Mouse (Mus musculus) hindbrain, embryonic 12.5 days (tissue): ENCODE measurements around the gene Skap1. TPM values are rescaled to one million over a fixed set of nuclear protein-coding genes. Genes with fewer than 3 reads are reported as not detected.

ENCODE experiments used
- ATAC-seq: fragments of 200-750 bp; cut with Nextera tagmentation; 2 replicates; pipeline ENCODE4 v1.8.0; 2017; ENCODE audit warnings: moderate TSS enrichment; ENCODE audit not compliant: low FRiP score
- H3K27ac ChIP-seq: fragments of 300-500 bp; sonication (generic); 2 replicates; pipeline ENCODE4 v1.5.1; 2016; ENCODE audit warnings: mild to moderate bottlenecking
- H3K27me3 ChIP-seq: fragments of 300-500 bp; sonication (generic); 2 replicates; pipeline ENCODE4 v1.6.1; 2016; ENCODE audit warnings: mild to moderate bottlenecking
- H3K36me3 ChIP-seq: fragments of 300-500 bp; sonication (generic); 2 replicates; pipeline ENCODE4 v1.6.1; 2016; ENCODE audit warnings: mild to moderate bottlenecking
- H3K4me1 ChIP-seq: fragments of 300-500 bp; sonication (generic); 2 replicates; pipeline ENCODE4 v1.6.1; 2016
- H3K4me2 ChIP-seq: fragments of 300-500 bp; sonication (generic); replicated peaks from 2 replicates; pipeline ENCODE4 v1.6.1; 2016; ENCODE audit warnings: mild to moderate bottlenecking
- H3K4me3 ChIP-seq: fragments of 300-500 bp; sonication (generic); 2 replicates; pipeline ENCODE4 v1.5.1; 2016; ENCODE audit warnings: mild to moderate bottlenecking
- H3K9ac ChIP-seq: fragments of 300-500 bp; sonication (generic); 2 replicates; pipeline ENCODE4 v1.6.1; 2016; ENCODE audit warnings: mild to moderate bottlenecking, moderate library complexity
- H3K9me3 ChIP-seq: fragments of 300-500 bp; sonication (generic); replicated peaks from 2 replicates; pipeline ENCODE4 v1.6.1; 2016; ENCODE audit warnings: mild to moderate bottlenecking
- WGBS: fragments of 180-500 bp; shearing (Covaris S2); methylation state at CpG from one replicate; pipeline ENCODE4 v1.1.7; 2016; 5-methylcytosine and 5-hydroxymethylcytosine counted together
- polyA plus RNA-seq: library from polyadenylated mRNA; unstranded; fragments of >200 nt; fragmentation: Nextera tagmentation; extraction: Ambion mirVana; gene quantifications from 2 replicates; pipeline ENCODE4 v1.2.1, GENCODE M21; 2016

The Skap1 gene
- polyA plus RNA-seq, 1 experiment from 2014 or later, result 2.4 TPM

DNA sequence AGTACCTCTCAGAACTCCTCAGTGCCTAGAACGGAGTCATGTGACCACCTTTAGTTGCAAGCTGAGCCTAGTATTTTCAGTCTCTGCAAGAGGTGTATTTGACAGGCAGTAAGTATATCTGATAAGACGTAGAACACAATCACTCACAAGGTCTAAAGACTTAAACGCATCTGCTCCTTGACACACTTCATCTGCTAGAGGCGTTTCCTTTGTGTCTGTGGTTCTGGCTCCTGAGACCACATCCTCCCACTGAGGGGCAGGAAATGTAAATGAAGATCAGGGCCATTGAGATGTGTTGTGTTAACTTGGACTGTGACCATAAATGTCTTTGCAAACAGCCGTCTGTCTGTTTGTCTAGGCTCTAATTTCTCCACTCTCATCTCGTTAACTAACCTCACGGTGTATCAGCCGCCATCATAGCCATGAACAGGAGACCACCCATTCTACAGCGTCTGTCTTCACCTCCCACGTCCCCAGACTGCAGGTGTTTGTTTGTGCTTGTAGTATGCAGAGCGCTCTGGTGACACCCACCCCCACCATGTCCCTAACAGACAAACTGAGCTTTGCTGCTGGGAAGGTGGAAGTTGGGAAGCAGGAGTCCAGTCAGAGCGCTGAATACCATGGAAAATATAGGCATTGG lies 22.7 kb upstream of the Skap1 start:
- no peaks in the 10 kb centered on the region for H3K36me3 ChIP-seq
- 0 out of 2 replicates have a peak, but pooled peaks cover 4% of the 10 kb centered on the region for H3K27me3 ChIP-seq
- H3K4me1 ChIP-seq, result peaks cover 10% of the 10 kb centered on the region
- H3K9ac ChIP-seq, result no peak overlapping the region
- H3K9me3 ChIP-seq, result no peaks in the 10 kb centered on the region
- WGBS, result 74% methylated on average over 12 of the region's 12 CpGs
- no peak overlapping the region for H3K4me3 ChIP-seq
- H3K4me2 ChIP-seq, result no peak overlapping the region
- H3K27ac ChIP-seq, result no peak overlapping the region
- ATAC-seq, result no peak

DNA sequence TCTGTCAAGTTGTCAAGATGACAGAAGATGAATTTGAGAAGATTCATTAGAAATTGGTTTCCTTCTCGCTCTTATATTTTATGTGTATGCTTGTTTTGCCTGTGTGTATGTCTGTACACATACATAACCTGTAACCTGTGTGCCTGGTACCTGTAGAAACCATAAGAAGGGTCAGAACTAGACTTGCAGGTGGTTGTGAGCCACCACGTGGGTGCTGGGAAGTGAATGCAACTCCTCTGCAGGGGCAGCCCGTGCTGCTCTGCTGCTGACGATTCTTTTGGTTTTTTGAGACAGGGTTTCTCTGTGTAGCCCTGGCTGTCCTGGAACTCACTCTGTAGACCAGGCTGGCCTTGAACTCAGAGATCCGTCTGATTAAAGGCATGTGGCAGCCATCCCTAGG lies 21.9 kb upstream of the Skap1 start:
- no peak overlapping the region for H3K27ac ChIP-seq
- no peak for ATAC-seq
- no peak overlapping the region for H3K4me2 ChIP-seq
- H3K4me1 ChIP-seq, result peaks cover 10% of the 10 kb centered on the region
- no peak overlapping the region for H3K4me3 ChIP-seq
- no peaks in the 10 kb centered on the region for H3K36me3 ChIP-seq
- H3K9me3 ChIP-seq, result no peaks in the 10 kb centered on the region
- H3K9ac ChIP-seq, result no peak overlapping the region
- no peaks in the 10 kb centered on the region for H3K27me3 ChIP-seq
- WGBS, result 78% methylated on average over 5 of the region's 5 CpGs

DNA sequence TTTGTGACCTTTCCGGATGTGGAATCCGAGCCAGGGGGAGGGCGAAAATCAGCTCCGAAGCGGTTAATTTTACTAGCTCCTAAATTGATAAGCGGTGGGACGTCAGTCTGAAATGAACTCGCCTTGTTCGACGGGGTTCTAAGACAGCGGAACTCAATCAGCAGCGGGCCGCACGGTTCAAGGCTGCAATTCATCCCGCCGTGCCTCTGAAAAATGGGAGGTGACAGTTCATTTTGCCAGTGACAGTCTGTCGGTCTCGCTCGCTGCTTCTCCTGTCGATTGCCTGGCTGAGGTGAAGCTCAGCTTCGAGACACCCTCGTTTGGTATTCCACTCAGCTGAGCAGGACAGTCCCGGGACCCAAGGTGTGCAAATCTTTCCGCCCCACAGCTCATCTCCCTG lies 16.5 kb upstream of the Skap1 start:
- H3K27me3 ChIP-seq, result no peaks in the 10 kb centered on the region
- H3K4me2 ChIP-seq, result no peak overlapping the region
- H3K4me1 ChIP-seq, result peaks cover 3% of the 10 kb centered on the region; the same call in 1 of the 2 replicates
- ATAC-seq, result no peak
- H3K4me3 ChIP-seq, result no peak overlapping the region
- H3K9ac ChIP-seq, result no peak overlapping the region
- H3K27ac ChIP-seq, result peak overlapping the region; percentile 71; the same call in 1 of the 2 replicates
- H3K9me3 ChIP-seq, result no peaks in the 10 kb centered on the region
- no peaks in the 10 kb centered on the region for H3K36me3 ChIP-seq
- 59% methylated on average over 24 of the region's 24 CpGs for WGBS

DNA sequence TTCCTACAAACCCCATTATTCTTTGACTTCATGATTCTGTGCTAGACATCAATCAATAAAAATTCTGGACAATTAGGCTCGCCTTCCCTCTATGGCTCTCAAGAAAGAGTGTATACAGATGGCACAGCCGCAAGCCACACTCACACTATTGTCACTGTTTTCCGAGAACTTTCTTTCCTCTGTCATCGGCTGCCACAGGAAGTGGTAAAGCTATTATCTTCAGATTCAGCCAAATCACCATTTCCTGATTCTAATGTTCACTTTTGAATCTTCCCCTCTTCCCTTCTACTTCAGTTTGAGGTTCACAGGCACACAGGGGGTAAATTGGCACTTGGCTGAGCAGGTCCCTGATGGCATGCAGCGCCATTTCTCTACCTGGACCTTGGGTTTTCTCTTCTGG lies 9.3 kb upstream of the Skap1 start:
- peak overlapping the region; percentile 85; the same call in 1 of the 2 replicates for H3K27ac ChIP-seq

DNA sequence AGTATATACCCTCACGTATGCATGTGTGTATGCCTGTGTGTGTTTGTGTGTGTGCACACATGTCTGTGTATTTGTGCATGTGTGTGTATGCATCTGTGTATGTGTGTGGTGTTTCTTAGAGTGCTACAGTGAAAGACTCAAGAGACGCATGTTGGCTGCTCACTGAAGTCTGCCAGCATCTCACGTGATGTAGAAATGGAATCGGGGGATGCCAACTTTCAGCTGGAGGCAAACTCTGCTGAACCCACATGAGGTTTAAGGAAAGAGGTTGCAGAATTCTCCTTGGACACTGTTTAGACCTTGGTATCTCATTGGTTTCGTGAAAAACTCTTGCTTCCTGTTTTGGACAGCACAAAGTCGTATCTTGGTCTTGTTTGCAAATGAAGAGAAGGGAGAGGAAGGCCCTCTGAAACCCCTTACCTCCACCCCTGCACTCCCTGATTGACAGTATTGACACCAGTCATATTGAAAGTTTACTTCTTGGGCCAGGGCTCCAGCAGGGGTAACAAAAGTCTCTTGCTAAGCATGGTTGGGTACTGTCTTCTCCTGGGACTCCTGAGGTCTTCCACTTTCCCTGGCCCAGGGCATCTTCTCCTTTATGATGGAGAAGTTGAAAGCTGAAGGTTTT lies 8.6 kb upstream of the Skap1 start:
- Histone ChIP-seq H3K9ac (no peak overlapping the region), H3K4me2 (no peak overlapping the region), H3K27ac (peak overlapping the region; percentile 85), H3K36me3 (no peaks in the 10 kb centered on the region), H3K27me3 (no peaks in the 10 kb centered on the region), H3K9me3 (no peaks in the 10 kb centered on the region), H3K4me3 (no peak overlapping the region), H3K4me1 (peaks cover 21% of the 10 kb centered on the region)
- 87% methylated on average over 6 of the region's 6 CpGs for WGBS
- no peak for ATAC-seq

More for the DNA sequence above, 9.3 kb upstream of the Skap1 start:
- no peaks in the 10 kb centered on the region for H3K9me3 ChIP-seq
- H3K9ac ChIP-seq, result no peak overlapping the region
- H3K4me3 ChIP-seq, result no peak overlapping the region
- no peaks in the 10 kb centered on the region for H3K36me3 ChIP-seq
- no peak overlapping the region for H3K4me2 ChIP-seq
- H3K27me3 ChIP-seq, result no peaks in the 10 kb centered on the region
- no peak for ATAC-seq
- 83% methylated on average over 5 of the region's 5 CpGs for WGBS
- H3K4me1 ChIP-seq, result peaks cover 21% of the 10 kb centered on the region

DNA sequence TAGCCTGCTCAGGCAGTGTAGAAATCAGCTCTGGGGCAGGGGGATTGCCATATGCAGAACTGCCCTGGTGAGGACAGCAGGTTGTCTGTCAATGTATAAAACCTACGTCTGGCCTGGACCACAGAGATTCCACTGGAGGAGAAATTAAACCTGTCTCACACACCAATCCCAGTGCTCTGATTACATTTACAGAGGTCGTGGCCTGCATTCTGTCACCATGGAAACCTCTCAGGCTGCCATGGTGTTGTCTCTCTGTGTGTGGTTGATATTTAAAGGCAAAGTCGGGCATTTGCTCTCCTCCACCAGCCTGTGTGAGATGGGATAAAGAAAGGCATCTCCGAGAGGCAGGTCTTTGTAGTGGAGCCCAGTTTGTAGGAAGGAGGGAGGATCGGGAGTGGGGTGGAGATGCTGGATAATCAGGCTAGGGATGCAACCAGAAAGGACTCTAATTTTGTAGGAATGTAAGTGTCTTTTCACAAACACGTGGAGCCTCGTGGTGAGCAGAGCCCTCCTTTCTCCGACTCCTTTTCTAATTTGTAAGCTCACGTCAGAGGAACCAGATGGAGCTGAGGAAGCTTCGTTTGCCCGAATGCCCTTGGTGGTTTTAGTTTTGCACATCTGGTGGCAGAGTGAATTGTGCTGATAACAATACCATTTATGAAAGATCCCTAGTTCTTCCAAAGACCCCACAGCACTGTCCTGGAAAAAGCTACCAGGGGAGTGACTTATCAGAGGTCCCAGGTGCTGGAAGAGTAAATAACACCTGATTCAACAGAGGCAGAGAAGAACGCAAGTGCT lies 7.7 kb upstream of the Skap1 start:
- no peak overlapping the region for H3K4me3 ChIP-seq
- peak; percentile 73 for ATAC-seq
- H3K27me3 ChIP-seq, result no peaks in the 10 kb centered on the region
- peak overlapping the region; percentile 21 for H3K4me2 ChIP-seq
- H3K36me3 ChIP-seq, result no peaks in the 10 kb centered on the region
- H3K4me1 ChIP-seq, result peaks cover 27% of the 10 kb centered on the region
- H3K9me3 ChIP-seq, result no peaks in the 10 kb centered on the region
- peak overlapping the region; percentile 85 for H3K27ac ChIP-seq
- WGBS, result 24% methylated on average over 12 of the region's 12 CpGs
- H3K9ac ChIP-seq, result no peak overlapping the region

DNA sequence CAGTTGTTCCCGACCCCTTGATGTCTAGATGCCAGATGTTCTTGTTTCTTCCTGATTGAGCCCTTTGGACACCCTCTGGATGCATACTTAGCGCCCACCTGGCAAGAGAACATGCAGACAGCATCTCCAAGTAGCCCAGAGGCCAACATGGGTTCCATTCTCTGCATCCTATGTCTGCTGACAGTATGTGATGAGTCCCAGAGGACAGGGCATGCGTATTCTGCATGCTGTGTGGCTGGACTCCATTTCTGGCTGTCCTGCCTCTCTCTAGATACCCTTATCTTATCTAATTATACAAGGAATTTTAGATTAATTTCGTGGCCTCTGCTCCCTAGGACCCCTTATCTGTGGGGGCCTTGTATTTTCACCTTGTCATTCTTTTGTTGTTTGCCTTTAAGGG lies 2.6 kb upstream of the Skap1 start:
- Histone ChIP-seq H3K4me3 (no peak overlapping the region), H3K4me1 (peaks cover 50% of the 10 kb centered on the region), H3K4me2 (peak overlapping the region; percentile 30), H3K9ac (no peak overlapping the region; the same call in 1 of the 2 replicates), H3K27ac (peak overlapping the region; percentile 89), H3K36me3 (no peaks in the 10 kb centered on the region), H3K9me3 (no peaks in the 10 kb centered on the region), H3K27me3 (peaks cover 32% of the 10 kb centered on the region)
- ATAC-seq, result peak; percentile 59
- 51% methylated on average over 4 of the region's 4 CpGs for WGBS

DNA sequence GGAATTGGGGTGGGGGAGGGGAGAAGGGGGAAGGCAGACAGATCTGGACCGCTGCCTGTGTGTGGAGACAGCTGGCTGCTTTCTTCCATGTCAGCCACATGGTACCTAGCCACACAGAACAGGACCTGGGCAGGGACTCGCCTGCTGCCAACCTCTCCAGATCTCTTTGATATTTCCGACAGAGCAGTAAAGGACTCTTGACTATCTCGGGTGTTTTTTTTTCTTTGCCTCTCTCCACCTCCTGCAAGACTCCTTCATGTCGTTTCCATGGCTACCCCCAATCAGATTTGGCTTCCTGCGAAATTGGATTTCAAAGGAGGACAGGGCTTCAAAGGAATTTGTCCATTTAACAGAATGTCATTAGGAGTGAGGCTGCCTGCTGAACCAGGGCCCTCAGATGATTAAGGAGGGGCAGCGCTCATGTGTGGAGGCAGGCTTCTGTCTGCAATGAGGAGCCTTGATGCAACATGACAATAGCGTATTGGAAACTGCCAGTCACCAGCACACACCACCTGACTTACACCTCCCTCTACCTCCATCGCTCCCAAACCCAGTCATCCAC lies 2.1 kb upstream of the Skap1 start:
- Histone ChIP-seq H3K4me3 (no peak overlapping the region), H3K27me3 (peaks cover 32% of the 10 kb centered on the region), H3K27ac (peak overlapping the region; percentile 89), H3K9ac (no peak overlapping the region; the same call in 1 of the 2 replicates), H3K36me3 (no peaks in the 10 kb centered on the region), H3K4me1 (peaks cover 44% of the 10 kb centered on the region), H3K9me3 (no peaks in the 10 kb centered on the region), H3K4me2 (peak overlapping the region; percentile 30)
- 9% methylated on average over 9 of the region's 9 CpGs for WGBS
- peak; percentile 66 for ATAC-seq

DNA sequence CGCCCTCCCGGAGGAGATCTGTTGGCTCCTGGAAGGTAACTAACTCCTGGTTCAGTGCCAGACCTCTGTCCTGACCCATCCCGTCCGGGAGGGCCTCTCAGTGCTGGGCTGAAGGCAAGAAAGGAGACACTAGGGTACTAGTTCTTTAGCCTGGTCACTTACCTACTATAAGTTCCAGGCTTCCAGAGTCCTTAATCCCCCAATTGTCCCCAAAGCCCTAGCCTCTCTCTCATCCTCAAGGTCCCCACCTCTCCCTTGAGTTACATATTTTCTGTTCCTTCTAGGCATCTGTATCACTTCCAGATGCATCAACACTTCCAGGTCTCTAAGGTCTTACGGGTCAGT lies 295 bp downstream of the Skap1 start:
- H3K4me3 ChIP-seq, result peak overlapping the region; percentile 33
- no peak for ATAC-seq
- peaks cover 37% of the 10 kb centered on the region for H3K4me1 ChIP-seq

DNA sequence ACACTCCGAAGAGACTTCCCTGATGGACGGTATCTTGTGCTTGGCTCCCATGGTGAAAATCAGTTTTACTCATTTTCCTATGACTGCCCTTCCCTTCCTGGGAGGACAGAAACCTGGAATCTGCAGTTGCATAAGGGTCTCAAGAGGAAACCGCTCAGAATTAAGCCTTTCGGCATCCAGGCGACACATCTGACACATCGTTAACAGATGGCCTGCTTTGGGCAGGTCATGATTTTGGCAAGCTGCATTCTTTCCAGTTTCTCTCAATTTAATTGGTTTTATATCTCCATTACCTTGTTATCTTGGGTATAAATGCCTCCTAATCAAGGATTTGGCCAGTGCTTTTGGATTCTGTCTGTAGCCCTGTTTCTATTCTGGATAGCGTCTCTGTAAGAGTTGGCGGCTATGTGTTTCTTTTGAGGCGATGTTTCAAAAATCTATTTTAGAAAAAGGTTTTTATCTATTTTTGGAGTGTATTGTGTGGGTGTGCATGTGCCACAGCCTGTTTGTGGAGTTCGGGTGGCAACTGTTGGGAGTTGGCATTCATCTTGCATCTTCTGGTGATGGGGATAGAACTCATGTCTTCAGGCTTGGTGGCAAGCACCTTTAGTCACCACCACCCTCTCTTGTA lies 1.1 kb downstream of the Skap1 start:
- no peaks in the 10 kb centered on the region for H3K9me3 ChIP-seq
- no peak overlapping the region for H3K4me3 ChIP-seq

More for the DNA sequence above, 295 bp downstream of the Skap1 start:
- 25% methylated on average over 5 of the region's 5 CpGs for WGBS
- Histone ChIP-seq H3K9ac (peak overlapping the region; percentile 55), H3K27ac (no peak overlapping the region), H3K36me3 (no peaks in the 10 kb centered on the region), H3K27me3 (peaks cover 32% of the 10 kb centered on the region), H3K9me3 (no peaks in the 10 kb centered on the region), H3K4me2 (peak overlapping the region; percentile 74)

DNA sequence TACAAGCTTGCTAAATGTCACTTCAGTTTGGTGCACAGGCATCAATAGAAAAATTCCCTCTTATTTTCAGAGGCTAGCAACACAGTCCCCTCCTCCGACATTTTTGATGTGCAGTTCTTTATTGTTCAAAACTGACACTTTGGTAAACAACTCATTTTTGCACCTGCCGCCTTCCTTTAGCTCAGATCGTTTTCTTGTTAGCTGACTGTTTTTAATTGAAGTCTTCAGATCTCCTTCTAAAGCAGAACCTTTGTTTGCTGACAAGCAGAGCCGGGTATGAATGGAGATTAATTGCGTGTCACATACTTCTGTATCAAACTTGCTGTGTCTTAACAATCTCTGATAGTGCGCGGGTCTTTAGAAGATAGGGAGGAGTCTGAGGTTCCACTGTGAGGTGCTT lies 2.0 kb downstream of the Skap1 start:
- Histone ChIP-seq H3K27me3 (peaks cover 32% of the 10 kb centered on the region), H3K27ac (no peak overlapping the region), H3K9me3 (no peaks in the 10 kb centered on the region), H3K4me3 (no peak overlapping the region), H3K36me3 (no peaks in the 10 kb centered on the region), H3K4me1 (peaks cover 34% of the 10 kb centered on the region), H3K4me2 (no peak overlapping the region), H3K9ac (no peak overlapping the region)
- no peak for ATAC-seq
- 53% methylated on average over 7 of the region's 7 CpGs for WGBS

More for the DNA sequence above, 1.1 kb downstream of the Skap1 start:
- Histone ChIP-seq H3K4me2 (no peak overlapping the region), H3K36me3 (no peaks in the 10 kb centered on the region), H3K9ac (no peak overlapping the region), H3K27me3 (peaks cover 32% of the 10 kb centered on the region), H3K27ac (no peak overlapping the region), H3K4me1 (peaks cover 37% of the 10 kb centered on the region)
- 81% methylated on average over 10 of the region's 10 CpGs for WGBS
- ATAC-seq, result no peak

DNA sequence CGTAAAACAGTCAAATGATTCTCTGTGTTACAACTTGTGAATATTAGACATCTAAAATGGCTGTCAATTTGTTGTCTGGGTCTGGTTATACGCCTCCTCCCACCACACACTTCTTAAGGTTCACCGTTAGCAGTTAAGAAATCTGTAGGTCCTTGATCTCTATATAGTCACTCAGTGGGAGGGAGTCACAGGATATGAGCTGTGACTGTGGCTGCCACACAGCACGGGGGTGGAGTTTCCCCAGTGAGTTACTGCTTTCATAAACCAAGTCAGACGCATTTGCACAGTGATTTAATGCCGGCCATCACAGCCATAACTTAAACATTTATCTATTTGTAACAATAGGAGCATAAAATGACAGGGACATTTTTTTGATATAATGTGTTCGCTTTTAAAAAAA lies 2.6 kb downstream of the Skap1 start:
- no peak for ATAC-seq
- no peaks in the 10 kb centered on the region for H3K9me3 ChIP-seq
- no peaks in the 10 kb centered on the region for H3K36me3 ChIP-seq
- no peak overlapping the region for H3K4me3 ChIP-seq
- H3K4me2 ChIP-seq, result no peak overlapping the region
- H3K9ac ChIP-seq, result no peak overlapping the region
- 56% methylated on average over 7 of the region's 7 CpGs for WGBS
- H3K27ac ChIP-seq, result no peak overlapping the region
- peaks cover 28% of the 10 kb centered on the region for H3K4me1 ChIP-seq
- peaks cover 32% of the 10 kb centered on the region for H3K27me3 ChIP-seq
